In genomic region chr5:150611697-150612096, GRCm38 (mm10) we compare ENCODE assay signal across 10 mouse cellular contexts. TPM values are rescaled to one million over a fixed set of nuclear protein-coding genes. Genes with fewer than 3 reads are reported as not detected.
A peak's percentile ranks its signal among the peaks of the same experiment; 100 is the strongest.
DNase-seq lines count a peak whose midpoint lies in the region; ATAC-seq and TF ChIP-seq lines count a peak whose summit lies in the region.
"Had no signal": no experiment of that assay in that cellular context is flagged by ENCODE, and none has a peak within 500 bp of the region (broad histone marks: within the 10 kb centered on the region; RNA-seq: fewer than 3 reads in every experiment).

No protein-coding gene starts in this region.

- H3K4me2 ChIP-seq in lung, embryonic 16.5 days (ENCODE audit: low read depth, low read length) = peak overlapping the region; percentile 11; the same call in 1 of the 2 replicates
- H3K4me2 ChIP-seq in liver, embryonic 12.5 days = 0 out of 2 replicates have a peak overlapping the region, but pooled peaks have one; percentile 11
- no peak overlapping the region for H3K4me2 ChIP-seq in hindbrain, embryonic 14.5 days (replicated peaks)
- H3K4me2 ChIP-seq in midbrain, embryonic 15.5 days = no peak overlapping the region

- H3K27me3 ChIP-seq in lung, embryonic 16.5 days (ENCODE audit: control insufficient read depth, insufficient read depth, low read depth, low read length) = no peaks in the 10 kb centered on the region
- H3K27me3 ChIP-seq in liver, embryonic 12.5 days (replicated peaks) = no peaks in the 10 kb centered on the region
- H3K27me3 ChIP-seq in thymus, adult 2 months (ENCODE audit: control insufficient read depth, insufficient read depth, low read length) = no peaks in the 10 kb centered on the region
- no peaks in the 10 kb centered on the region for H3K27me3 ChIP-seq in hindbrain, embryonic 14.5 days (ENCODE audit: control insufficient read depth, insufficient read depth, low read length)
- H3K27me3 ChIP-seq in midbrain, embryonic 15.5 days (replicated peaks) = no peaks in the 10 kb centered on the region

- H3K27ac ChIP-seq in lung, embryonic 16.5 days (ENCODE audit: low read length) = no peak overlapping the region
- H3K27ac ChIP-seq in liver, embryonic 12.5 days = no peak overlapping the region
- peak overlapping the region; percentile 85 for H3K27ac ChIP-seq in thymus, adult 2 months (ENCODE audit: control insufficient read depth, insufficient read depth, low read length)
- H3K27ac ChIP-seq in hindbrain, embryonic 14.5 days = no peak overlapping the region
- H3K27ac ChIP-seq in midbrain, embryonic 15.5 days = no peak overlapping the region
- H3K27ac ChIP-seq: forebrain, embryonic 10.5 days had no signal

- H3K4me3 ChIP-seq in lung, embryonic 16.5 days (ENCODE audit: low read length) = no peak overlapping the region
- no peak overlapping the region for H3K4me3 ChIP-seq in liver, embryonic 12.5 days
- H3K4me3 ChIP-seq in thymus, adult 2 months (ENCODE audit: control insufficient read depth, insufficient read depth, low read length) = peak overlapping the region; percentile 17; the same call in 1 of the 2 replicates
- no peak overlapping the region for H3K4me3 ChIP-seq in hindbrain, embryonic 14.5 days (replicated peaks; ENCODE audit: low read length)
- H3K4me3 ChIP-seq in midbrain, embryonic 15.5 days = no peak overlapping the region
- H3K4me3 ChIP-seq: forebrain, embryonic 10.5 days had no signal

- no peaks in the 10 kb centered on the region for H3K9me3 ChIP-seq in lung, embryonic 16.5 days (ENCODE audit: control insufficient read depth, low read length)
- H3K9me3 ChIP-seq in liver, embryonic 12.5 days (replicated peaks) = no peaks in the 10 kb centered on the region
- H3K9me3 ChIP-seq in hindbrain, embryonic 14.5 days (ENCODE audit: control insufficient read depth, low read length) = no peaks in the 10 kb centered on the region
- H3K9me3 ChIP-seq in midbrain, embryonic 15.5 days = no peaks in the 10 kb centered on the region
- H3K9me3 ChIP-seq: forebrain, embryonic 10.5 days had no signal

- H3K36me3 ChIP-seq in lung, embryonic 16.5 days (ENCODE audit: control insufficient read depth, insufficient read depth, low read length) = no peaks in the 10 kb centered on the region
- H3K36me3 ChIP-seq in liver, embryonic 12.5 days = no peaks in the 10 kb centered on the region
- no peaks in the 10 kb centered on the region for H3K36me3 ChIP-seq in thymus, adult 2 months (ENCODE audit: control insufficient read depth, insufficient read depth, low read length)
- H3K36me3 ChIP-seq in hindbrain, embryonic 14.5 days (replicated peaks; ENCODE audit: control insufficient read depth, insufficient read depth) = peaks cover 15% of the 10 kb centered on the region
- peaks cover 4% of the 10 kb centered on the region; the same call in 1 of the 2 replicates for H3K36me3 ChIP-seq in midbrain, embryonic 15.5 days (replicated peaks)

- no peak overlapping the region for H3K9ac ChIP-seq in lung, embryonic 16.5 days (ENCODE audit: low read length)
- H3K9ac ChIP-seq in liver, embryonic 12.5 days = no peak overlapping the region; the same call in 1 of the 2 replicates
- no peak overlapping the region for H3K9ac ChIP-seq in hindbrain, embryonic 14.5 days
- H3K9ac ChIP-seq in midbrain, embryonic 15.5 days = no peak overlapping the region

- 36% methylated on average over 12 of the region's 12 CpGs for WGBS in lung, embryonic 16.5 days
- WGBS in liver, embryonic 12.5 days (ENCODE audit: insufficient replicate concordance) = 19% methylated on average over 12 of the region's 12 CpGs
- WGBS in thymus, adult 2 months = 14% methylated on average over 12 of the region's 12 CpGs
- 79% methylated on average over 12 of the region's 12 CpGs for WGBS in hindbrain, embryonic 14.5 days
- 84% methylated on average over 12 of the region's 12 CpGs for WGBS in midbrain, embryonic 15.5 days

- peak; percentile 42; the same call in 1 of the 2 replicates for TF ChIP-seq POLR2A in thymus, adult 2 months (IDR thresholded peaks at IDR 0.05; ENCODE audit: control insufficient read depth, extremely low read depth, insufficient read depth, low read length, poor library complexity)

- ATAC-seq in lung, embryonic 16.5 days (ENCODE audit: low read depth) = peak; percentile 52; the same call in 1 of the 2 replicates
- peak; percentile 100 for ATAC-seq in activated CD4-positive, CD25-positive, alpha-beta regulatory T cell, adult 4 months
- ATAC-seq in liver, embryonic 12.5 days = no peak; the same call in 1 of the 2 replicates
- ATAC-seq in hindbrain, embryonic 14.5 days (ENCODE audit: low FRiP score) = no peak
- no peak for ATAC-seq in midbrain, embryonic 15.5 days (replicated peaks)
- ATAC-seq: hindbrain, embryonic 16.5 days had no signal

- no peak for DNase-seq in lung, adult 18-20 months
- DNase-seq in thymus, adult 2 months = peak; percentile 63
- no peak for DNase-seq in hindbrain, embryonic 14.5 days (ENCODE audit: low spot score)
- DNase-seq in left cerebral cortex, adult 8-10 months (ENCODE audit: low spot score in 2 of 2) = no peak

- no peak for TF ChIP-seq CTCF in thymus, adult 2 months (IDR thresholded peaks at IDR 0.05; ENCODE audit: borderline replicate concordance, control insufficient read depth, extremely low read depth, insufficient read depth, low read length, poor library complexity)

- no peaks in the 10 kb centered on the region; the same call in 1 of the 2 replicates for H3K4me1 ChIP-seq in lung, embryonic 16.5 days (replicated peaks; ENCODE audit: control insufficient read depth, insufficient read depth, low read length)
- H3K4me1 ChIP-seq in liver, embryonic 12.5 days = no peaks in the 10 kb centered on the region
- H3K4me1 ChIP-seq in thymus, adult 2 months (replicated peaks; ENCODE audit: control insufficient read depth, insufficient read depth, low read length) = peaks cover 10% of the 10 kb centered on the region
- H3K4me1 ChIP-seq in hindbrain, embryonic 14.5 days (replicated peaks; ENCODE audit: control insufficient read depth, insufficient read depth, low read length) = no peaks in the 10 kb centered on the region
- no peaks in the 10 kb centered on the region for H3K4me1 ChIP-seq in midbrain, embryonic 15.5 days
- H3K4me1 ChIP-seq: forebrain, embryonic 10.5 days had no signal

RNA-seq across cellular contexts. Expression of gene N4bp2l1, which starts 14.7 kb away (rescaled TPM):
- polyA plus RNA-seq in lung, embryonic 16.5 days (2015; fragmentation: Nextera tagmentation; extraction: Ambion mirVana) = 5.7 and 7.2 TPM in 2 replicates
- 10 to 100 TPM; 53.3 to 53.4 TPM for polyA plus RNA-seq in activated CD4-positive, CD25-positive, alpha-beta regulatory T cell, adult 4 months (2017; shearing (Covaris generic))
- polyA plus RNA-seq in liver, embryonic 12.5 days (2016; fragmentation: Nextera tagmentation; extraction: Ambion mirVana) = 9.3 and 9.4 TPM in 2 replicates
- 38.1 and 39.1 TPM in 2 replicates for polyA plus RNA-seq in thymus, adult 2 months (2012; rRNA removed)
- polyA plus RNA-seq in hindbrain, embryonic 14.5 days (2014; fragmentation: Nextera tagmentation; extraction: Ambion mirVana) = 16.6 and 17.5 TPM in 2 replicates
- total RNA-seq in left cerebral cortex, adult 8-10 months (2022) = 10 to 100 TPM; 53.3 to 56.8 (median 55.8) TPM
- polyA plus RNA-seq in midbrain, embryonic 15.5 days (2015; fragmentation: Nextera tagmentation; extraction: Ambion mirVana) = 14.5 and 16.7 TPM in 2 replicates

RNA-seq across cellular contexts. Expression of gene N4bp2l2, which starts 54.3 kb away (rescaled TPM):
- polyA plus RNA-seq in lung, embryonic 16.5 days (2015; fragmentation: Nextera tagmentation; extraction: Ambion mirVana) = 36.0 and 42.0 TPM in 2 replicates
- polyA plus RNA-seq in activated CD4-positive, CD25-positive, alpha-beta regulatory T cell, adult 4 months (2017; shearing (Covaris generic)) = 10 to 100 TPM; 51.6 to 75.1 TPM
- 25.6 and 29.5 TPM in 2 replicates for polyA plus RNA-seq in liver, embryonic 12.5 days (2016; fragmentation: Nextera tagmentation; extraction: Ambion mirVana)
- polyA plus RNA-seq in thymus, adult 2 months (2012; rRNA removed) = 10.5 and 13.1 TPM in 2 replicates
- 29.8 and 32.3 TPM in 2 replicates for polyA plus RNA-seq in hindbrain, embryonic 14.5 days (2014; fragmentation: Nextera tagmentation; extraction: Ambion mirVana)
- 10 to 100 TPM; 77.0 to 82.6 (median 79.5) TPM for total RNA-seq in left cerebral cortex, adult 8-10 months (2022)
- 26.9 and 27.3 TPM in 2 replicates for polyA plus RNA-seq in midbrain, embryonic 15.5 days (2015; fragmentation: Nextera tagmentation; extraction: Ambion mirVana)

Comparison
In these comparisons a context has a peak if more than half of its experiments do, and no peak if none do; other contexts are left out.
1. ATAC-seq: peak in lung, embryonic 16.5 days (single experiment) and activated CD4-positive, CD25-positive, alpha-beta regulatory T cell, adult 4 months (single experiment); none in liver, embryonic 12.5 days (single experiment), hindbrain, embryonic 14.5 days (single experiment) and midbrain, embryonic 15.5 days (single experiment).
2. H3K4me2 ChIP-seq: peak in lung, embryonic 16.5 days (single experiment) and liver, embryonic 12.5 days (single experiment); none in hindbrain, embryonic 14.5 days (single experiment) and midbrain, embryonic 15.5 days (single experiment).